Mouse (Mus musculus): ENCODE data around the gene Cmas.

Cmas gene

DNA sequence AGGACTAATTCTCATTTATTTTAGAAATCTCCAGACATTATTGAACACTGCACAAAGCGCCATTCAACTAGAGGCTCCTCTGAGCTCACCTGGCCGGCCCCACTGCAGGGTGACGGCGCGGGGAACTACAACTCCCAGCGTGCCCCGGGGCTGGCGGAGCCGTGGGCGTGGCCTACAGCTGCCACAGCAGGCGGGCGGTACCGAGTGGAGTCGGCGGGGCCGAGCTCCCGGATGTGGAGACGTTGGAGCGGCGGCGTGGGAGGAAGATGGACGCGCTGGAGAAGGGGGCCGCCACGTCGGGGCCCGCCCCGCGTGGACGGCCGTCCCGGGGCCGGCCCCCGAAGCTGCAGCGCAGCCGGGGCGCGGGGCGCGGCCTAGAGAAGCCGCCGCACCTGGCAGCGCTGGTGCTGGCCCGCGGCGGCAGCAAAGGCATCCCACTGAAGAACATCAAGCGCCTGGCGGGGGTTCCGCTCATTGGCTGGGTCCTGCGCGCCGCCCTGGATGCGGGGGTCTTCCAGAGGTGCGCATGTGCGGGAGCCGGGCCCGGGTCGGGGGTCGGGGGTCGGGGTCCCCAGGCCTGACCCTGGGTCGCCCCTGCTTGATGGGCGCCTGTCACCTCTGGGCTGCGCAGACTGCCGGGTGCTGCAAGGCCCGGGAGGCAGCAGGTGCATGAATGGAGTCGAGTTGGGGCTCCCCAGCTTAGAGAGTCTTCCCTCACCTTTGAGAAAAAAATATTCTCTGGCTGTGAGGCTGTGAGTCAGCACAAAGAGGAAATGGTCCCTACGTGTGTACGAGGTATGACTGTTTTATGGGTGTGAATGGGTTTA, at the start of gene Cmas:
Gene Cmas (plus strand): TSS at position 180 of the 827 bp plus-strand sequence.
- DNase-seq: peak; percentile 92

DNA sequence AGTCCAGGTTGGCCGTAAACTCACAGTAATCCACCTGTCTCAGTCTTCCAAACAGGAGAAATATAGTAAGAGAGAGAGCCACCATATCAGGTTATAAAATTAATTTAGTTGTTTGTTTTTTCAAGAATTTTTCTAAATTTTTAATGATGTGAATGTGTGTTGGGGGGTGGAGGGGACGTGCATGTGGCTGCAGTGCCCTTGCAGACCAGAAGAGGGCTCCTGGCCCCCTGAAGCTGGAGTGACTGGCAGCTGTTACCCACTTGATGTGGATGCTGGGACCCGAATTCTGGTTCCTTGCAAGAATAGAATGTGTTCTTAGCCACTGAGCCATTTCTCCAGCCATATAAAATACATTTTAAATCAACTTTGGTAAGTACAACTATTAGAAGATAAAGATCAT, 49.8 kb upstream of the Cmas start:
- DNase-seq: no peak

DNA sequence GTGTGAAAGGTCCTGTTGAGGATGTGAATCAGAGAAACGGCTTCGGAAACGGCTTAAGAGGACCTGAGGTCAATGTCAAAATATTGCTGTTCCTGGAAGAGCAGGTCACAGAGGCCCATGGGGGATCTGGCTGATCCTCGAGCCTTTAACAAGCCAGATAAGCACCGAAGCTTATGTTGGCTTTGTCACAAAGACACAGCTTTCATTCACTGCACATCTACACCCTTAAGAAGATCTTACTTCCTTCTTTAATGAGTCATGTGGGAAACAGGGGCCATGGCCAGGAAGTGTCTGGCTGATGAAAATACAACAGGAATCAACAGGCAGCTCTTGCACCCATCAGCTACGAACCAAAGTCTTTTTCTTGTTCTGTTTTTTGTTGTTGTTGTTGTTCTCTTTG, 48.1 kb upstream of the Cmas start:
- no peak for DNase-seq

DNA sequence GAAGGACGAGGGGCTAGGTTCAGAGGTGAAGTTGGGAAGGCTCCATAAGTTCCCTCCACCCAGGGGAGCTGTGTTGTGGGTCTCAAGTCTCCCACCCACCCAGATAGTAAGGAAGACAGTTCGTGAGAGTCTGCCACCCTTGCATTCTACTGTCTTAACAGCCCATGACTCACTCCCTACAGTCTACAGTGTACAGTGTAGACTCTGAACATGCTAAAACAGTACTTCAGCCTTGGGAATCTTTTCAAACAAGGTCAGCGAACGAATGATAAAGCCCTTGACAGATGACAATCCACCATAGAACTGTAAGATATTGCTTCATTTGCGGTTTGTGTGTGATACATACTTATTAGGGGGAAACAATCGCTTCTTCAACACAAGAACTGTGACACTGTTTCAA, 45.8 kb upstream of the Cmas start:
- no peak for DNase-seq

DNA sequence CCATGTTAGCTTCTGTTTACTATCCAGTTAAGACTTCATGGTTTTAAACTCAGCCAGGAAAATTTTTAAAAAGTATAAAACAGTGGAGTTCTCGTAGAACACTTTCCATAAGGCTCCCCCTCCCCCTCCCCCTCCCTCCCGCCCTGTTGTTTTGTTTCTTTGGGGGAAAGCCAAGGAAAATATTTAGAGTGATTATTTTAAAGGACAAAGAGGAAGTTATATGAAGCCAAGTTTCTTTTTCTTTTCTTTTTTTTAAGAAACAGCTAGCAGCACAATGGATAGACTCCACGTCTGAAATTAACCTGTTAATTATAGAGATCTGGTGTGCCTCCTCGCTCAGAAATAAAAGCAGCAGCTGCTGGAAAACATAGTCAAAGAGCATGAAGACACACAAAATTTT, 45.4 kb upstream of the Cmas start:
- DNase-seq: no peak

DNA sequence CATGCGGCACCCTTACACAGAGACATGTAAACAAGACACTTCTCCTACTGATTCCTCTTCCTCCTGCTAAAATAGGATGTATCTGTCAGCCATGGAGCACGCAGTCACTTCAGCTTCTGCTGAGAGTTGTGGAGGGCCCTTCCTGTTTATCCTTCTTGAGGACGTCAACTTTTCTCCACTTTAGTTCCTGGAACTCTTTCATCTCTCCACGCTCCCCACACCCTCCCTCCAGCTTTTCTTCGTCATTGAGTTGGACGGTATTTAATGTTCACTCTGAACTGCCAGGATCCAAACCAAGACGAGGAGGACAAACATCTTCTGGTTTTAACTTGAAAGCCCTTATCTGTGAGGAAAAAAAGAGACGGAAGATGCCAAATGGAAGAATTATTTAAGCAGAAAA, 41.5 kb upstream of the Cmas start:
- DNase-seq: no peak

DNA sequence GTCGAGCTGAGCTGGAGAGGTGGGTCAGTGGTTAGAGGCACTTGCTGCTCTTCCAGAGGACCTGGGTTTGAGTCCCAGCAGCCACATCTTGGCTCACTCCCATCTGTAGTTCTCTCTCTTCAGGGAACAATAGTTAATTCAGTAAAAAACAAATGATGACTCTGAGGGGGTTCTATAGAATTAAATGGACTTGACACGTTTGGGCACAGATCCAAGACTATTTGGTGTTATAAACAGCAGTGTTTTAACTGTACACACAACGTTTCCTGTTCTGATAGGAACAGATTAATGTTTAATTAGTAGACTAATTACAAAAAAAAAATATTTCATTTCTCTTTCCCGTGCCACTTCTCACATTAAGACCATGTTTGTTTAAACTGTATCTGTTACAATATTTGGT, 39.3 kb upstream of the Cmas start:
- no peak for DNase-seq

DNA sequence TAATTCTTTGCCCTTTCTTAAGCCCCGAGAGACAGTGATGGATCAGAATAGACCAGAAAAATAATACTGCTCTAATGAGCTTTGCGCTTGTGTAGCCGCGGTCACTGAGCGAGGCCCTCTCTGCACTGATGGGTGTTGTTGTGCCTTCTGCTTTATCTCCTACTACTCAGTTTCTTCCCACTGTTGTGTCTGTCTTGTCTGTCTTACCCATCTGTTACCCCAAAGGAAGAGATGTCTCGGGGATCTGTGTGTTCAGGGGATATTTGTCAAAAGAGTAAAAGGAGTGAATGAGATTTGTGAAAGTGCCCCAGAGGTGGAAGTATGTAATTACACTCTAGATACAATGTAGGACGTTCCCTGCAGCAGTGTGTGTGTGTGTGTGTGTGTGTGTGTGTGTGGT, 38.3 kb upstream of the Cmas start:
- DNase-seq: no peak

DNA sequence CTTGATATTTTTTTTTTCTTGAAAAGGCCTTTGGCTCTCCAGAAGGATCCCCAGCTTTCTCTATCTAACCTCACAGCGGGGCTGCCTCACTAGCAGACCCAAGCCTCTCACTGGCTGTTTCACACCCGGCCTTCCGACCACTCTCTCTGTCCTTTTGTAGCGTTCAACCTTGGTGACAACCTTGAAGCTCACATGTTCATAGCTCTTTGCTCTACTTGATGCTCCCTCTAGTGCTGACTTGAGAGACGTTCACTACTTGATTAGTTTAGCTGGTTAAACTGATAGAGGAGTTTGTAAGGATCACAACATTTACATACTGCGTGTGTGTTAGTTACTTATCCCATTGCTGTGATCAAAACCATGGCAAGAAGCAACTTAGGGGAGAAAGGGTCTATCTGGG, 35.8 kb upstream of the Cmas start:
- DNase-seq: no peak

DNA sequence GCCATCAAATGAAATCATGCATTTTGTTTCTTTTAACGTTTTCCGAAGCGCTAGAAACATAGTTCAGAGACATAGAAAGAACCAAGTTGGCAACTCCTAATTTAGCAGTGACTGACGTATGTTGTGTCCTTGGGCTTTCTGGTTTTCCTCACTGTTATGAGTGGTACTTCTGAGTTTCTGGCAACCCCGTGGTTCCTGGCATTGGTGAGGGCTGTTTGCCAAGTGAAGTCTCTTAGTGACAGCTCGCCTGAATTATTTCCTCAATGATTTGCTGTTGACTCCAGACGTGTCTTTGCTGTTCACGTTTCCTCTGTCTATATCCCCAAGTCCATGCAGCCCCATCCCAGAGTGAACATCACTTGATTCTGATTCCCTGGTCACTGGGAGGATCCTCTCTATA, 34.8 kb upstream of the Cmas start:
- DNase-seq: no peak

DNA sequence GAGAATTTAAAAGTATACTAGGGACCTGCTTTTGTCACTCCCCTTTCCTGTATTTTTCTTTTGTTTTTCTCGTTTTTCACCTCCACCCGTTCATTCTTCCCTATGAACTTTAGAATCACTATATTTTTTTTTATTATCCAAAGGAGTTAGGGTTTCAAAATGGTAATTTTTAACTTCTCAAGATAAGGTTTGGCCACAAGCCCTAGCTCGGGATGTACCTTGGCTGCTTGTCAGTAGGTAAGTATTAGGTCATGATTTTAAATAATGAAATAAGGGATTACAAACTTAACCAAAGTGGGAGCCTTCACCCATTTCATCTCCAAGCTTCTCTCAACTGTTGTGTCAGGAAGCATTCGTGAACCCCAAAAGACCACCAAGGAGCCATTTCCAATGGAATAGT, 30.5 kb upstream of the Cmas start:
- no peak for DNase-seq

DNA sequence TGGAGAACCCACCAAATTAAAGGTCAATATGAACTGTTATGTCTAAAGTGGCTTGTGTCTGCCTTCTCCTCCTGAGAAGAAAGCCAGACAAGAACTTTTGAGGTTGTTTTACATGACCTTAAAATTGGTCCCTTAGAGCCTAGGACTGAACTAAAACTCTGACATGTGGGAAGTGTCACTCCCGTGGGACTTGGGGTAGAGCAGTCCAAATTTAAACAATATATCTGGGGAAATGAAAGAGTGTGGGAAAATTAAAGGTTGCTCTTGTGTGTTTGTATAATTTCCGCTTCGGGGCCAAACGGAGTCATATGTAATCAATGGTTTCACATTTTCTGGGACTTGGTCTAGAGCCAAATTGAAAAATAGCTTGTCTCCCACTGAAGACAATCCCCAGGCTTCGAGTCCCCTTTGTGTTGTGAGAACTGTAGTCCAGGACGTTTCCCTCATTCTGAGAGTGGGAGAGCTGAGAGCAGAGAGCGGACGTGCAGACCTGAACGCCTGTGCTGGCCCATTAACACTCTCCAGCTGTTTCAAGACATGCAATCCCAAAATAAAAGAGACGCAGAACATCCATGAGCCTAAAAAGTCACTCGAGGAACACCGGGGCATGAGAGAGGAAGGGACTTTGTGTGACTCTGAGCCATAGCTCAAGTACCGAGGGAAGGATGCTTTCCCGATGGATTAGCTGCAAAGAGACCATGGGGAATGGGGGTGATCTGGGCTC, 23.8 kb upstream of the Cmas start:
- no peak for DNase-seq

DNA sequence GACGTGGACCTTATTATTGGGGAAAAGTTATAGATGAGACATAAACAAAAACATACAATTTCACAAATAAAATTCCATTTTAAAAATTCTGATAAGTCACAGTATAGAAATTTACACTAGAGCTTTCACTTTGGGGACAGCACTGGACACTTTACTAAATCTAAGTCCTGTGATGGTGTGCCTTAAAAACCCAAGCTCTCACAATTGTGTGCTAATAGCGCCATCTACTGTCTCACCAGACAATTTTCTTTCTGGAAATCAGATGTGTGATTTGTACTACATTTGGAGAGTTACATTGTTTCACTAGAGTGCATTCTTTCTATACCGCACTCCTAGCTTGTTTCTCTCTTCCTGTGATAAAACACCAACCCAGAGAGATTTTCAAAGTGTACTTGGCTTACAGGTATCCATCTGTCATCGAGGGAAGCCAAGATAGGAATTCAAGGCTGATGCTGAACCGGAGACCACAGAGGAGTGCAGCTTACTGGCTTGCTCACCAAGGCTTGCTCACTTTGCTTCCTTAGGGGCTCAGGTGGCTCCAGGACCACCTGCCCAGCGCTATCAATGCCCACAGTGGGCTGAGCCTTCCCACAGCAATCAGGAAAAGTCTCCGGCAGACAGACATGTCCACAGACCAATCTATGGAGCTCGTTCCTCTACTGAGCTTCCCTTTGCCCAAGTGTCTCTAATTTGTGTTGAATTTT, 21.0 kb upstream of the Cmas start:
- DNase-seq: no peak

DNA sequence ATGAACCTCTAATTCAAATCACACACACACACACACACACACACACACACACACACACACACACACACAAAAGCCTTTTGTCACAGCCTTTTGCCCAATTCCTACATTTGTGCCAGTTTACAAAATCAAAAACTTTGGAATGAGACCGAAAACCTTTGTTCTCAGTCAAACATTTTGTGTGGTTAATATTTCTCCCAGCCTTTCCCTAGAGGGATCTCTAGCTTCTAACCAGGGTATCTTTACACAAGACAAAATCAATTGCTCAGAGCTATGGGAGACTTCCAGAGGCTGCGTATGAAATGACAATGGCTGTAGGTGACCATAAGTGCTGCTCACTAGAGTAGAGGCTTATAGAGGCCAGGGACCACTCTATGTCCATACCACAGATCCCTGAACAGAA, 18.3 kb upstream of the Cmas start:
- no peak for DNase-seq

DNA sequence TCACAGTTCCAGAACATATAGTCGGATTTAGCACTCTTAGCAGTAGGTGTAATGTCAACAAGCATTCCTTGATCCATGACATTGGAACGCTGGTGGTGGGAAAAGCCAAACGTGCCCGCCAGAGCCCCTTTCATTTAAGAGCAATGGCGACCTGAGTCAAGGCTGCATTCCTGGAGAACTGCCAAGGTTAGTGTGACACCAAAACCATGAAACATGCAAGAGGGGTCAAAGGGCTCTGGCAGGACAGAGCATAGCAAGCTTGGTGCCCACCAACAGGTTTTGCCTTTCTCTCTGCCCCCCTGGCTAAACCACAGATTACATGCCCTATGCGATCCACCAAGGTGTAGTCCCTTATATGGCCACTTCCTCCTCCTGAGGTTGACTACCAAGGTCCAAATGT, 17.8 kb upstream of the Cmas start:
- no peak for DNase-seq

DNA sequence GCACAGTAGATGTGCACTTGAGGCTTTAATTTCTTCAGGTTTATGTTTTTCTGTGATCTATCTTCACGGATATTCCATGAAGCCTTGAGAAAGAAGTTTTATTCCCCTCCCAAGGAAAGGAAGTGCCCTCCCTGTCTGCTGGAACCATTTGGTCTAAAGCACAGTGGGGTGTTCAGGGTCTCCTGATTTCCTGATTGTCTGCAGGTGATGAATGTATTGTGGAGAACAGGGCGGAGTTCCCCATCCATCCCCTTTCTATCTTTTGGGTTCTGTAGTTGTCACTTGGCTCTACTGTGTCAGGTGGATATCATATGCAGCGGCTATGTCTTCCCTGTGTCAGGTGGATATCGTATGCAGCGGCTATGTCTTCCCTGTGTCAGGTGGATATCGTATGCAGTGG, 14.7 kb upstream of the Cmas start:
- DNase-seq: no peak

DNA sequence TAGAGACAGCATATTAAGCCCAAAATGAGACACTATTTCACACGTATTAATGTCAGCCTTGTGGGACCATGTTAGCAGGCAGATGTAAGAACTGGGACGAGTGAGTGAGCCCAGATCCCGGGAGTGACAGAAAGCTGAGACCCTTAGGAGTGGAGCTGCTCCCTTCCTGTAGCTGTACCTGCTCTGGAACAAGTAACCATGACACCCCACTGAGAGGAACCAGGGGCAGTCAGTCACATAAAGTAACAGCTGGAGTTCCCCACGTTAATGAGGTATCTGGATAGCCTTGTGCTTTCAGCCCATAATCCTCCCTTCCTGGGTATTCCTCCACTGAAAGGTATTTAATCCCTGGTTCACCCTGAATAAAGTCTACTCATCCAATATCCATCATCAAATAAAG, 13.3 kb upstream of the Cmas start:
- DNase-seq: no peak

DNA sequence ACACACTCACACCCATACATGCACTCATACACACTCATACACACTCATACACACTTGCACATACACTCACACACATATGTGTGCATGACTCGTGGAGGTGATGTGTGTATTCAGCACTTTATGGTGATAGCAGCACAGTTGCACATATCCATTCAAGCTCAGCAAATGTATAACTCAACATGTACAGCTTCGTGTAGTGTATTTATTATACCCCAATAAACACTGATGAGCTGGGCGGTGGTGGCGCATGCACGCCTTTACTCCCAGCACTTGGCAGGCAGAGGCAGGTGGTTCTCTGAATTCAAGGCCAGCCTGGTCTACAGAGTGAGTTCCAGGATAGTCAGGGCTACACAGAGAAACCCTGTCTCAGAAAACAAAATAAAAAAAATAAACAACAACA, 11.0 kb upstream of the Cmas start:
- DNase-seq: no peak

DNA sequence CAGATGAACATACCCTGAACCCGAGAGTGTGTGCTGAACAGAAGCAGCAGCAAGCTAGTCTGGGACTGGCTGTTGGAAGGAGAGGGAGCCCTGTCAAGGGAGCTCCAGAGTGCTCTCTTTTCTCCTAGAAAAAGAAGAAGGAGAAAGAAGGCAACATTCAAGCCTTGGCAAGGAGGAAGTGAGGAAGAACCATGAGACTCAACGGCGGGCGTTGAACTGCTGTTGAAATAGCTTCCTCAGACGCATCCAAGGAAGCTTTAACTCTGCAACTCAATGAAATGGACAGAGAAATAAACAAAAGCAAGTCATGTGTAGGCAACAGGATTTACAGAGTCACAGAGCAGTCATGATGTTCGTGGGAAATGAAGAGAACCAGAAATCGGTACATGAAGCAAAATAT, 9.7 kb upstream of the Cmas start:
- DNase-seq: no peak

DNA sequence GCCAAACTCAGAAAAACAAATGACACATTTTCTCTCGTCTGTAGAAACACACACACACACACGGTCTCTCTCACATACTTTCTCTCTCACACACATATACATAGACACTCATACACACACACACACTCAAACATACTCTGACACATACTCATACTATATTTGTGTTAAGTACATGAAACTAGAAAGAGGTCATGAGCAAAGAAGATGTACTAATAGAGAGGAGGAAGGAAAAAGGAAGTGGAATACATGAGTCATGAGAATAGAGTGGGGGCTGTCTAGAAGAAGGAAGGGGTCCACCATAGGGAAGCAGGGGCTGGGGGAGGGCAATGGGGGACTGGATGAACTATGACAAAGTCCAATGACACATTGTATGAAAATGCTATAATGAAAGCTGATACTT, 9.3 kb upstream of the Cmas start:
- no peak for DNase-seq

DNA sequence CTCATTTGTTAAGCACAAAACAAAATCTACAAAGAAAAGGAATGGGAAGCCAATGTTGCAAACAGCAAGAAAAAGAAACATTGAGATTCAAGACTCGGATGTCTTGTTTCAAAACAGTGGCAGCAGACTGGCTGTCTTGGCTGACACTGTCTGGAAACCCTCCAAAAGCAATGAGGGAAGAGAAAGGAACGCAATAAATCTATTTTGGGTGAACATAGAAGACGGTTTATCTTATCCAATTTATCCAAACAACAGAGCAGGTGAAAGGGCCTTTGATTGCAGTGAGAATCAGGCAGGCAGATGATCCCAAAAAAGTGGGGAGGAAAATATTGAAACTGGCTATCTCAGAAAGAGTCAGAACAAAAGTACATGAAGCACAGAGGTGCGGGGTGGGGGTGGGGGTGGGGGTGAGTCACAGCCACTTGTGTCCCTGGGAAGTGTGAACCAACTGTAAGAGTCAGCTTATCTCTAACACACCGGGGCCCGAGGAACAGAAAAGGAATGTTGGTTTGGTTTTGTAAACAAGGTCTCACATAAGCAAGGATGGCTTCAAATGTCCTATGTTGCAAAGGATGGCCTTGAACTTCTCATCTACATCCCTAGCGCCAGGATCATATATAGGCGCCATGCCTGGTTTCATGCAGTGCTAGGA, 8.3 kb upstream of the Cmas start:
- no peak for DNase-seq

DNA sequence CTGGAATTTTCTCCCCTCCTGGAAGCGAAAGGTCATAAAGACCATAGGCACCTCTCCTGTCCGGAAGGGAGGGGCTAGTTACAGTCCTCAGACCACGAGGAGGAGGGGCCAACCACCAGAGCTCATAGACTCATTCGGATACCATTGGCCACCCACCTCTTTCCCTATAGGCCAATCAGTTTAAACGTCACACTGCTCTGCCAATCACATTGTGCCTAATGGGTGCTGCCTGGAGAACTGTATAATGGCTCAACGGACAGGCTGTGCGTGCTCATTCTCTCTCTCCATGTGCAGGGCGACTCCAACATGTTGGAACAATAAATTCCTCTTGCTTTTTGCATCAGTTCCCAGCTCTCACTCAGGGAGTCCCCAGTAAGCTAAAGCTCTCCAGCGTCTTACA, 5.1 kb upstream of the Cmas start:
- DNase-seq: no peak
